Mouse (Mus musculus) MEL (cell line): Measurements from ENCODE around the gene Fscn1.

Experiments used
- CTCF ChIP-seq, 3 experiments: IDR thresholded peaks in 2 of 3; conservative IDR thresholded peaks in 1 of 3; 2 replicates each; pipeline ENCODE4 v1.5.1; 2011 to 2012; ENCODE audit warnings: low read length in 3 of 3, low read depth in 2 of 3, mild to moderate bottlenecking in 2 of 3, improper control_type of control experiment in 1 of 3, inconsistent platforms in 1 of 3, mixed read lengths in 1 of 3, moderate library complexity in 1 of 3; ENCODE audit not compliant: control insufficient read depth in 1 of 3, insufficient read depth in 1 of 3, poor library complexity in 1 of 3, severe bottlenecking in 1 of 3
- EP300 ChIP-seq, 2 experiments: IDR thresholded peaks; 2 replicates each; pipeline ENCODE4 v1.6.1; 2011; ENCODE audit warnings: improper control_type of control experiment in 2 of 2, low read length in 2 of 2, low read depth in 1 of 2, mild to moderate bottlenecking in 1 of 2
- HCFC1 ChIP-seq: IDR thresholded peaks from 2 replicates; pipeline ENCODE4 v1.6.1; 2012; ENCODE audit warnings: low read depth, mild to moderate bottlenecking, inconsistent platforms, low read length, improper control_type of control experiment, moderate library complexity
- MAFK ChIP-seq: IDR thresholded peaks from 2 replicates; pipeline ENCODE4 v1.6.1; 2011; ENCODE audit warnings: low read depth, mild to moderate bottlenecking, low read length, improper control_type of control experiment, borderline replicate concordance
- MAZ ChIP-seq: IDR thresholded peaks from 2 replicates; pipeline ENCODE4 v1.6.1; 2012; ENCODE audit warnings: low read depth, mild to moderate bottlenecking, inconsistent platforms, low read length, improper control_type of control experiment
- POLR2A ChIP-seq, 2 experiments: IDR thresholded peaks; 2 replicates each; pipeline ENCODE4 v1.6.1; 2011 to 2012; ENCODE audit warnings: low read length in 2 of 2, mild to moderate bottlenecking in 2 of 2, control low read depth in 1 of 2, improper control_type of control experiment in 1 of 2, low read depth in 1 of 2, moderate library complexity in 1 of 2; ENCODE audit not compliant: control insufficient read depth in 1 of 2, insufficient read depth in 1 of 2, poor library complexity in 1 of 2
- POLR2AphosphoS5 ChIP-seq: IDR thresholded peaks from 2 replicates; pipeline ENCODE4 v1.6.1; 2012; ENCODE audit warnings: low read depth, borderline replicate concordance, mild to moderate bottlenecking, inconsistent platforms, low read length, moderate library complexity, mixed read lengths
- ZC3H11A ChIP-seq: IDR thresholded peaks from 2 replicates; pipeline ENCODE4 v1.6.1; 2012; ENCODE audit warnings: low read depth, mild to moderate bottlenecking, inconsistent platforms, low read length, improper control_type of control experiment
- ZMIZ1 ChIP-seq: IDR thresholded peaks from 2 replicates; pipeline ENCODE4 v1.6.1; 2012; ENCODE audit warnings: low read depth, mild to moderate bottlenecking, inconsistent platforms, low read length, improper control_type of control experiment, moderate library complexity
- ZNF384 ChIP-seq: IDR thresholded peaks from 2 replicates; pipeline ENCODE4 v1.6.1; 2012; ENCODE audit warnings: low read depth, mild to moderate bottlenecking, inconsistent platforms, low read length, improper control_type of control experiment

- no peak for TF ChIP-seq HCFC1
- TF ChIP-seq CTCF (IDR thresholded peaks at IDR 0.05 in 2 of 3, conservative IDR thresholded peaks at IDR 0.05 in 1 of 3; ENCODE audit: control insufficient read depth in 1 of 3, insufficient read depth in 1 of 3, low read depth in 2 of 3, low read length in 3 of 3, poor library complexity in 1 of 3, severe bottlenecking in 1 of 3): no peak
- TF ChIP-seq ZC3H11A: no peak
- no peak for TF ChIP-seq POLR2AphosphoS5
- no peak for TF ChIP-seq POLR2A (IDR thresholded peaks at IDR 0.05; ENCODE audit: control insufficient read depth in 1 of 2, insufficient read depth in 1 of 2, low read depth in 1 of 2, low read length in 2 of 2, poor library complexity in 1 of 2)
- TF ChIP-seq ZMIZ1: no peak
- no peak for TF ChIP-seq EP300 (IDR thresholded peaks at IDR 0.05; ENCODE audit: low read depth in 1 of 2, low read length in 2 of 2)
- no peak for TF ChIP-seq MAFK
- no peak for TF ChIP-seq MAZ
- no peak for TF ChIP-seq ZNF384
Observed at GRCm38 (mm10) chr5:142959156-142959555, 987 bp upstream of the Fscn1 start.
